Mouse (Mus musculus): Measurements from ENCODE around the gene Ttll8. TPM values are rescaled to one million over a fixed set of nuclear protein-coding genes. Genes with fewer than 3 reads are reported as not detected.

The Ttll8 gene
- polyA plus RNA-seq, 1 experiment from 2014 or later, result not detected

- H3K27ac ChIP-seq, result no peak overlapping the region
- H3K4me2 ChIP-seq (replicated peaks), result no peak overlapping the region
- H3K9me3 ChIP-seq, result no peaks in the 10 kb centered on the region
- H3K36me3 ChIP-seq, result no peaks in the 10 kb centered on the region
- ATAC-seq, result no peak
- WGBS, result 80% methylated on average over 6 of the region's 6 CpGs
- H3K27me3 ChIP-seq, result peaks cover 32% of the 10 kb centered on the region
- H3K4me3 ChIP-seq (replicated peaks), result no peak overlapping the region
- H3K4me1 ChIP-seq (replicated peaks), result peaks cover 13% of the 10 kb centered on the region
- H3K9ac ChIP-seq (replicated peaks), result no peak overlapping the region
Measured at GRCm38 (mm10) chr15:88955342-88955741, 1.1 kb upstream of the Ttll8 start.

DNA sequence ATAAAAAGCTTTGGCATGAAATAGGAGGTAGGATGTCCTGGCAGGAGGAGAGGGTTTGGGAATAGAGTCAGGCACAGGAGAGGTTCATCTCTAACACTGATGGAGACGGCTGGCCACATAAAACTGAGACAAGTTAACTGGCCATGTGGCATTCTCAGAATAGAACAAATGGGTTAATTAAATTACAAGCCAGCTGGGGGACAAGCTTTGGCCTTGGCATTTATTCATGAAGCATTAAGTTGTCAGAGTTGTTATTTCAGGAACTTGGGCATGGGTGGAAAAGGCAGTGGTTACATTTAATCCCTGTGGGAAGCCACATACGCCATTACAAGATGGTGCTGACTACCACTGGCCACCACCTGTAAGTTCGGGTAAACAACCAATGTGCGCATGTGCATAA lies 3.0 kb downstream of the Ttll8 start:
- 88% methylated on average over 4 of the region's 4 CpGs for WGBS
- no peak overlapping the region for H3K4me2 ChIP-seq (replicated peaks)
- H3K9me3 ChIP-seq, result no peaks in the 10 kb centered on the region
- H3K36me3 ChIP-seq, result no peaks in the 10 kb centered on the region
- no peak overlapping the region for H3K27ac ChIP-seq
- no peak overlapping the region for H3K4me3 ChIP-seq (replicated peaks)
- no peak overlapping the region for H3K9ac ChIP-seq (replicated peaks)
- ATAC-seq, result no peak
- H3K27me3 ChIP-seq, result peaks cover 31% of the 10 kb centered on the region
- H3K4me1 ChIP-seq (replicated peaks), result peaks cover 10% of the 10 kb centered on the region

GRCm38 (mm10) chr15:88946851-88947250 lies 7.4 kb downstream of the Ttll8 start:
- no peak overlapping the region for H3K4me3 ChIP-seq (replicated peaks)
- H3K4me1 ChIP-seq (replicated peaks), result no peaks in the 10 kb centered on the region
- H3K9me3 ChIP-seq, result no peaks in the 10 kb centered on the region
- no peaks in the 10 kb centered on the region for H3K27me3 ChIP-seq
- ATAC-seq, result no peak
- H3K4me2 ChIP-seq (replicated peaks), result no peak overlapping the region
- WGBS, result 62% methylated on average over 6 of the region's 6 CpGs
- H3K27ac ChIP-seq, result no peak overlapping the region
- H3K9ac ChIP-seq (replicated peaks), result no peak overlapping the region
- H3K36me3 ChIP-seq, result no peaks in the 10 kb centered on the region

DNA sequence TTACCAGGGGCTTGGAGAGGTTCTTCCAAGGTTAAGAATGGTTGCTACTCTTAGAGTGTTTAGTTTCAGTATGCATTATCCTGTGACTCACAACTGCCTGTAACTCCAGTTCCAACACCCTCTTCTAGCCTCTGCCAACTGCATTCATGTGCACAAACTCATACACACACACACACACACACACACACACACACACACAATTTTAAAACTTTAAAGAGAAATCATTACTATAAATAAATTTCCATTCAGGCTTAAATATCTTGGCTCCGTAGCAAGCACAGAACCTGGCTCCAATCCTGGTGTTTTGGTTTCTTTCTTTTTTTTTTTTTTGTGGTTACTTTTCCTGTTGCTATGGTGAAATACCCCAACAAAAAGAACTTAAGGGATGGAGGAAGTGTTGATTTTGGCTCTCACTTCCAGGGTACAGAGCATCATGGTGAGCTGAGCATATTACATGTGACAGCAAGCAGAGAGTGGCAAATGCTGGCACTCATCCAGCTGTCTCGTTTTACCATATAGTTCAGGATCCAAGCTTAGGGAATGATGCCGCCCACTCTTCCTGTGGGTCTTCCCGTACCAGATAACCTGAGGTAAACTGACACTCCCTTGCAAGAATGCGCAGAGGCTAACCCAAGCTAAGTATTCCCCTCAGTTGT lies 10.2 kb downstream of the Ttll8 start:
- H3K9ac ChIP-seq (replicated peaks), result no peak overlapping the region
- no peaks in the 10 kb centered on the region for H3K27me3 ChIP-seq
- WGBS, result 89% methylated on average over 5 of the region's 5 CpGs
- no peak for ATAC-seq
- no peak overlapping the region for H3K4me2 ChIP-seq (replicated peaks)
- H3K9me3 ChIP-seq, result no peaks in the 10 kb centered on the region
- no peaks in the 10 kb centered on the region for H3K4me1 ChIP-seq (replicated peaks)
- no peaks in the 10 kb centered on the region for H3K36me3 ChIP-seq
- H3K4me3 ChIP-seq (replicated peaks), result no peak overlapping the region
- no peak overlapping the region for H3K27ac ChIP-seq

GRCm38 (mm10) chr15:88942783-88943182 lies 11.4 kb downstream of the Ttll8 start:
- Histone ChIP-seq H3K4me2 (replicated peaks) (no peak overlapping the region), H3K9ac (replicated peaks) (no peak overlapping the region), H3K27ac (no peak overlapping the region), H3K27me3 (no peaks in the 10 kb centered on the region), H3K36me3 (no peaks in the 10 kb centered on the region), H3K4me3 (replicated peaks) (no peak overlapping the region), H3K4me1 (replicated peaks) (no peaks in the 10 kb centered on the region), H3K9me3 (no peaks in the 10 kb centered on the region)
- ATAC-seq, result no peak
- WGBS, result 88% methylated on average over 5 of the region's 5 CpGs

GRCm38 (mm10) chr15:88937291-88937650 lies 16.9 kb downstream of the Ttll8 start:
- H3K9me3 ChIP-seq, result no peaks in the 10 kb centered on the region
- no peaks in the 10 kb centered on the region for H3K36me3 ChIP-seq
- no peak for ATAC-seq
- 86% methylated on average over 2 of the region's 2 CpGs for WGBS
- no peak overlapping the region for H3K9ac ChIP-seq (replicated peaks)
- H3K27ac ChIP-seq, result no peak overlapping the region
- H3K4me2 ChIP-seq (replicated peaks), result no peak overlapping the region
- H3K4me3 ChIP-seq (replicated peaks), result no peak overlapping the region
- H3K4me1 ChIP-seq (replicated peaks), result no peaks in the 10 kb centered on the region
- H3K27me3 ChIP-seq, result no peaks in the 10 kb centered on the region

- H3K9ac ChIP-seq (replicated peaks), result no peak overlapping the region
- H3K27ac ChIP-seq, result no peak overlapping the region
- 72% methylated on average over 6 of the region's 6 CpGs for WGBS
- no peaks in the 10 kb centered on the region for H3K36me3 ChIP-seq
- no peaks in the 10 kb centered on the region for H3K9me3 ChIP-seq
- H3K4me1 ChIP-seq (replicated peaks), result no peaks in the 10 kb centered on the region
- H3K4me3 ChIP-seq (replicated peaks), result no peak overlapping the region
- no peak for ATAC-seq
- no peaks in the 10 kb centered on the region for H3K27me3 ChIP-seq
- no peak overlapping the region for H3K4me2 ChIP-seq (replicated peaks)
Measured at GRCm38 (mm10) chr15:88936619-88937290, 17.5 kb downstream of the Ttll8 start.

DNA sequence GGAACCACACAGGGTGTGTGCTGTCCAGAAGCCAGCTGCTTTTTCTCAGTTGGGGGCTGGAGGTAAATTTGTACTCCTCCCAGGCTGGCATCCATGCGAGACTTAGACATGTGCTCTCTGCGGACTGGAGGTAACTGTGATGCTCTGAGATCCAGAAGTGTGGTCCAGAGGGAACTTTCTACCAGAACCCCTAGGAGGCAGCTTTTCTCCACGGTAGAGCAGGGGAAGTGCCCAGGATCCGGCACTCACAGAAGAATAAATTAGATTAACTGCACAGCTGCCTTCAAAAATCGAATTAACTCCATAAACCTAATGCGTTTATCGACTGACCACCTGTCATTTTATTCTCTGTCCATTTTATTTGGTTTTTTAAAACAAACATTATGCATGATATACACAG lies 20.1 kb downstream of the Ttll8 start:
- H3K9me3 ChIP-seq, result peaks cover 6% of the 10 kb centered on the region
- H3K27ac ChIP-seq, result no peak overlapping the region
- H3K36me3 ChIP-seq, result no peaks in the 10 kb centered on the region
- H3K9ac ChIP-seq (replicated peaks), result no peak overlapping the region
- no peak overlapping the region for H3K4me3 ChIP-seq (replicated peaks)
- no peak overlapping the region for H3K4me2 ChIP-seq (replicated peaks)
- WGBS, result 60% methylated on average over 7 of the region's 7 CpGs
- H3K4me1 ChIP-seq (replicated peaks), result no peaks in the 10 kb centered on the region
- H3K27me3 ChIP-seq, result no peaks in the 10 kb centered on the region
- ATAC-seq, result no peak

GRCm38 (mm10) chr15:88932667-88933066 lies 21.6 kb downstream of the Ttll8 start:
- WGBS, result 88% methylated on average over 10 of the region's 10 CpGs
- no peak for ATAC-seq

DNA sequence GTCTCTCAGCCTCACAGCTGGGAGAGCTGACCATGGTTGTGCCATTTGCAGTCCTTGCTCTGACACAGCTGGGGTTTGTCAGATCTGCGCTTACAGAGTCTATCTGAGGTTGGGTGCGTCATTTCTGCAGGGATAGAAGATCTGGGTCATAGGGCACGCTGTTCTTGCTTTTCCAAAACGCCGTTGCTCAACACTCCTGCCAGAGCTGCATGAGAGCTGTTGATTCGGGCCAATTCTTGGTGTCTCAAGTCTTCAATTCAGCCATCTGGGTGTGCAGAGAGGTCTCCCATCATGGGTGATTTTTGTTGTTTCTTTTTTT lies 32.3 kb downstream of the Ttll8 start:
- no peak for ATAC-seq
- no peak overlapping the region for H3K4me3 ChIP-seq (replicated peaks)
- no peaks in the 10 kb centered on the region for H3K9me3 ChIP-seq
- no peak overlapping the region for H3K4me2 ChIP-seq (replicated peaks)
- H3K27ac ChIP-seq, result no peak overlapping the region
- H3K9ac ChIP-seq (replicated peaks), result no peak overlapping the region
- no peaks in the 10 kb centered on the region for H3K36me3 ChIP-seq
- H3K4me1 ChIP-seq (replicated peaks), result no peaks in the 10 kb centered on the region
- 70% methylated on average over 6 of the region's 6 CpGs for WGBS
- no peaks in the 10 kb centered on the region for H3K27me3 ChIP-seq

More at GRCm38 (mm10) chr15:88932667-88933066, 21.6 kb downstream of the Ttll8 start:
- H3K27me3 ChIP-seq, result no peaks in the 10 kb centered on the region
- no peak overlapping the region for H3K27ac ChIP-seq
- no peak overlapping the region for H3K9ac ChIP-seq (replicated peaks)
- H3K36me3 ChIP-seq, result no peaks in the 10 kb centered on the region
- no peak overlapping the region for H3K4me3 ChIP-seq (replicated peaks)
- H3K4me1 ChIP-seq (replicated peaks), result no peaks in the 10 kb centered on the region
- peaks cover 6% of the 10 kb centered on the region for H3K9me3 ChIP-seq
- H3K4me2 ChIP-seq (replicated peaks), result no peak overlapping the region

GRCm38 (mm10) chr15:88921131-88921991 lies 32.9 kb downstream of the Ttll8 start:
- H3K4me1 ChIP-seq (replicated peaks), result 0 out of 2 replicates have a peak, but pooled peaks cover under 1% of the 10 kb centered on the region
- 31% methylated on average over 12 of the region's 12 CpGs for WGBS
- H3K9ac ChIP-seq (replicated peaks), result no peak overlapping the region
- no peak overlapping the region; the same call in 1 of the 2 replicates for H3K4me2 ChIP-seq (replicated peaks)
- H3K9me3 ChIP-seq, result no peaks in the 10 kb centered on the region
- ATAC-seq, result peak; percentile 77
- no peaks in the 10 kb centered on the region for H3K27me3 ChIP-seq
- H3K4me3 ChIP-seq (replicated peaks), result no peak overlapping the region
- no peaks in the 10 kb centered on the region for H3K36me3 ChIP-seq
- no peak overlapping the region for H3K27ac ChIP-seq

DNA sequence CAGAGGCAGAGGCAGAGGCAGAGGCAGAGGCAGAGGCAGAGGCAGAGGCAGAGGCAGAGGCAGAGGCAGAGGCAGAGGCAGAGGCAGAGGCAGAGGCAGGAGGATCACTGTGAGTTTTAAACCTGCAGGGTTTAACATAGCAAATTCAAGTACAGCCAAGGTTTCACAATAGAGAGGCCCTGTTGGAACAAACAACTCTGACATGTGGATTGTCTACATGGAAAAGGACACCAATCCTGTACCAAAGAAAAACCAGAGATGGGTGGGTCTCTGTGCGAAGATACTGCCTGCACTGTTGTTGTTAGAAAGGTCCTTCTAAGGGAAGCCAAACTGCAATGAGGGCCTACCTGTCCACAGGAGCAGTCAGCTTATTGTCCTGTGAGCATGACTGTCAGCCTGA lies 34.2 kb downstream of the Ttll8 start:
- 91% methylated on average over 1 of the region's 1 CpGs for WGBS
- ATAC-seq, result no peak
- Histone ChIP-seq H3K9ac (replicated peaks) (no peak overlapping the region), H3K9me3 (no peaks in the 10 kb centered on the region), H3K4me1 (replicated peaks) (0 out of 2 replicates have a peak, but pooled peaks cover 3% of the 10 kb centered on the region), H3K4me2 (replicated peaks) (no peak overlapping the region), H3K36me3 (no peaks in the 10 kb centered on the region), H3K4me3 (replicated peaks) (no peak overlapping the region), H3K27me3 (no peaks in the 10 kb centered on the region), H3K27ac (no peak overlapping the region)
